ENCODE assay signal across 8 mouse cellular contexts in genomic region chr6:119417354-119417753, GRCm38 (mm10). TPM values are rescaled to one million over a fixed set of nuclear protein-coding genes. Genes with fewer than 3 reads are reported as not detected.
A peak's percentile ranks its signal among the peaks of the same experiment; 100 is the strongest.
DNase-seq lines count a peak whose midpoint lies in the region; ATAC-seq lines count a peak whose summit lies in the region.

TSS of gene Adipor2 (minus strand) at chr6:119417704.

- H3K36me3 ChIP-seq in forebrain, embryonic 11.5 days (ENCODE audit: control insufficient read depth, insufficient read depth, low read length): no peaks in the 10 kb centered on the region
- no peaks in the 10 kb centered on the region for H3K36me3 ChIP-seq in neural tube, embryonic 14.5 days (ENCODE audit: control insufficient read depth, insufficient read depth, low read length)

- no peak within 1 kb of the TSS for H3K27ac ChIP-seq in forebrain, embryonic 11.5 days (ENCODE audit: low read depth, low read length)
- H3K27ac ChIP-seq in neural tube, embryonic 14.5 days (ENCODE audit: low read depth, low read length): no peak within 1 kb of the TSS

- H3K9me3 ChIP-seq in forebrain, embryonic 11.5 days (ENCODE audit: control insufficient read depth, low read length): no peaks in the 10 kb centered on the region
- no peaks in the 10 kb centered on the region for H3K9me3 ChIP-seq in neural tube, embryonic 14.5 days (ENCODE audit: control insufficient read depth, low read length)

- H3K4me1 ChIP-seq in forebrain, embryonic 11.5 days (replicated peaks; ENCODE audit: control insufficient read depth, insufficient read depth, low read length): peaks cover 4% of the 10 kb centered on the region; the same call in 1 of the 2 replicates
- H3K4me1 ChIP-seq in neural tube, embryonic 14.5 days (ENCODE audit: control insufficient read depth, insufficient read depth, low read length): no peaks in the 10 kb centered on the region

- peak; percentile 17 to 20 for DNase-seq in B cell, adult 2 months
- DNase-seq in adrenal gland, postnatal 14 days: peak; percentile 87
- DNase-seq in forebrain, embryonic 11.5 days (ENCODE audit: low spot score): peak; percentile 75
- peak; percentile 71 to 74 for DNase-seq in heart, postnatal 14 days
- peak in 1 of 2 experiments; percentile 39 for DNase-seq in layer of hippocampus, adult 18-20 months (ENCODE audit: low spot score in 2 of 2)
- DNase-seq in lung, adult 18-20 months: peak; percentile 89 to 91
- peak; percentile 69 for DNase-seq in yolk sac, embryonic 10.5 days (ENCODE audit: low spot score)

- no peak within 1 kb of the TSS; the same call in 1 of the 2 replicates for H3K4me3 ChIP-seq in forebrain, embryonic 11.5 days (ENCODE audit: low read depth, low read length)
- no peak within 1 kb of the TSS for H3K4me3 ChIP-seq in neural tube, embryonic 14.5 days (ENCODE audit: low read depth, low read length)

- H3K27me3 ChIP-seq in forebrain, embryonic 11.5 days (ENCODE audit: control insufficient read depth, insufficient read depth, low read length): no peaks in the 10 kb centered on the region
- H3K27me3 ChIP-seq in neural tube, embryonic 14.5 days (ENCODE audit: control insufficient read depth, insufficient read depth, low read length): no peaks in the 10 kb centered on the region

- no peak within 1 kb of the TSS for H3K9ac ChIP-seq in forebrain, embryonic 11.5 days (ENCODE audit: low read length)
- no peak within 1 kb of the TSS for H3K9ac ChIP-seq in neural tube, embryonic 14.5 days (replicated peaks; ENCODE audit: low read depth, low read length)

- WGBS in forebrain, embryonic 11.5 days: 4% methylated on average over 12 of the region's 12 CpGs
- 6% methylated on average over 12 of the region's 12 CpGs for WGBS in neural tube, embryonic 14.5 days

- intact Hi-C loops in heart, postnatal 14 days (cut with DNase I): no loop called here

- peak within 1 kb of the TSS; percentile 36; the same call in 1 of the 2 replicates for H3K4me2 ChIP-seq in forebrain, embryonic 11.5 days (ENCODE audit: low read depth, low read length, severe bottlenecking)
- no peak within 1 kb of the TSS for H3K4me2 ChIP-seq in neural tube, embryonic 14.5 days (ENCODE audit: low read depth, low read length)

- peak; percentile 72 for ATAC-seq in forebrain, embryonic 11.5 days (replicated peaks; ENCODE audit: low FRiP score)
- peak; percentile 28; the same call in 1 of the 2 replicates for ATAC-seq in neural tube, embryonic 14.5 days (ENCODE audit: low read depth)

RNA-seq across cellular contexts. Expression of gene Adipor2, which starts in this region (rescaled TPM):
- 158 and 194 TPM in 2 replicates for total RNA-seq in adrenal gland, postnatal 14 days (2021)
- 19.9 and 20.6 TPM in 2 replicates for polyA plus RNA-seq in forebrain, embryonic 11.5 days (2014; fragmentation: Nextera tagmentation; extraction: Ambion mirVana)
- 10 to 100 TPM; 54.8 to 64.1 TPM for total RNA-seq in heart, postnatal 14 days (2021)
- 10 to 100 TPM; 47.1 to 50.6 TPM for total RNA-seq in layer of hippocampus, adult 18-20 months (2021)
- polyA plus RNA-seq in neural tube, embryonic 14.5 days (2014; fragmentation: Nextera tagmentation; extraction: Ambion mirVana): 19.4 and 36.2 TPM in 2 replicates
